Mouse (Mus musculus) right cerebral cortex, postnatal 10 days (tissue): ENCODE measurements at regions not wholly inside any gene's neighbourhood (a gene's known extent, or its start where the extent isn't known, plus 50 kb on each side); places are given as distances from the start of the nearest gene placed in this dataset.
A peak's percentile ranks its signal among the peaks of the same experiment; 100 is the strongest.

Source experiments
- DNase-seq, 2 experiments: peaks; one replicate each; pipeline ENCODE4 v3.0.0; 2021; ENCODE audit warnings: low spot score in 2 of 2

GRCm38 (mm10) chr3:15112177-15112838, 219.8 kb downstream of the Gm9733 start:
- no peak for DNase-seq

DNA sequence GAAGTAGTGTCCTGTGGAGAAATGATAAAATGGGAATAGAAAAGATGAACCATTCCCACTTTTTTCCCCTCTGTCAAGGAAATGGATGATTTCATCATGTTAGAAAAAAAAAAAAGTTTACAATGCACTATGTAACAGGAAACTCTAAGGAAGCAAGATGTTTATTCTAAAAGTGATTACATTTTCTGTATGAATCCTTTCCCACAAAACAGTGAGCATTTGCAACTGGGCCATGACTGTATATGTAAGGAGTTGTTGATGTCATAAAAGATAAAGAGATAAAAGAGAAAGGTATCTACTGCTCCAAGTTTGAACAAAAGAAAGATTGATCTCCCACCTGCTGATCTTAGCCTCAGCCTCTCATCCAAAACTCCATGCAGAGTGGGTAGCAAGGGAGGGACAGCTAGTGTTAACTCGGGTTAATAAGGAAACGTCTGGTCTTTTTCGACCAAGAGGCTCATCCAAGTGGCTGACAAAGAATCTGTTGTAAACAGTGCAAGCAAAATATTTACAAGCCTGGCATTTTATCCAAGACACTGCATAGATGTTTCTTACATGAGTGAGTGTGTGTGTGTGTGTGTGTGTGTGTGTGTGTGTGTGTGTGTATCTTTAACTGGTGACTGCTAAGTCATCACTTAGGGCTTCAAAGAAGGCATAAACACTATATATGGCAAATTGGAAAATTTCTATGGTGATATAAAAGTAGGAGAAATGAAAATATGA, 213.3 kb downstream of the Gm9733 start:
- no peak for DNase-seq

- no peak for DNase-seq
Measured at GRCm38 (mm10) chr3:15126736-15127135, 205.4 kb downstream of the Gm9733 start.

- DNase-seq, result no peak
Measured at GRCm38 (mm10) chr3:15128370-15128769, 203.7 kb downstream of the Gm9733 start.

- DNase-seq, result no peak
Measured at GRCm38 (mm10) chr3:15128960-15129359, 203.1 kb downstream of the Gm9733 start.

DNA sequence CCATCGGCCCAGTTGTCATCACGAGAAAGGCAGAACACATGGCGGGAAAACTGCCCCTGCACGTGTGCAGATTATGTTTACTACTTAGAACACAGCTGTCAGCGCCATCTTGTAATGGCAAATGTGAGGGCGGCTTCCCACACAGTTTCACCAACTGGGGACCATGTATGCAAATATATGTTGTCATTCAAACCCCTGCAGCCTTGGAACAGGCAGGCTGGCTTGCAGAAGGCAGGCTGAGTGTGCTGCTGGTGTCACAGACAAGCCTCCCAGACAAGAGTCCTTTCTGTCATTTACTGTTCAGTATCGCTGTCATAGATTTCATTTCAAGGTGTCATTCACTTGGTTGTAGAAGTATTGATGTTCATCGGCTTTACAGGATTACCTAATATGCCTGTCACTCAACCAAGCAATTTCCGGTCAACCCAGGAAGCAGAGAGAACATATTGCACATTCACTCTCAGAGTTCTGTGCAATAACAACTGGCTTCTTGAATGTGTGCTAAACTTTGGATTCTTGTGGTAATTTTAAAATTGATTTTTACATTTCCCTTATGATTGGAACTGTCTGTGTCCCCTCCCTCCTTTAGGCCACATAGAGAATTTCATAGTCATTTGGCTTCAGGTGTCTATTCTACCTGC, 202.3 kb downstream of the Gm9733 start:
- DNase-seq, result no peak

- no peak for DNase-seq
Measured at GRCm38 (mm10) chr3:15132136-15132535, 200.0 kb downstream of the Gm9733 start.

GRCm38 (mm10) chr3:15139550-15139949, 192.6 kb downstream of the Gm9733 start:
- DNase-seq, result no peak

GRCm38 (mm10) chr3:15153710-15154109, 178.4 kb downstream of the Gm9733 start:
- DNase-seq, result no peak

GRCm38 (mm10) chr3:15154153-15154552, 177.9 kb downstream of the Gm9733 start:
- DNase-seq, result peak; percentile 83 to 87

- DNase-seq, result peak in 1 of 2 experiments; percentile 25
Measured at GRCm38 (mm10) chr3:15156681-15157080, 175.4 kb downstream of the Gm9733 start.

GRCm38 (mm10) chr3:15157842-15158241, 174.3 kb downstream of the Gm9733 start:
- DNase-seq, result no peak

DNA sequence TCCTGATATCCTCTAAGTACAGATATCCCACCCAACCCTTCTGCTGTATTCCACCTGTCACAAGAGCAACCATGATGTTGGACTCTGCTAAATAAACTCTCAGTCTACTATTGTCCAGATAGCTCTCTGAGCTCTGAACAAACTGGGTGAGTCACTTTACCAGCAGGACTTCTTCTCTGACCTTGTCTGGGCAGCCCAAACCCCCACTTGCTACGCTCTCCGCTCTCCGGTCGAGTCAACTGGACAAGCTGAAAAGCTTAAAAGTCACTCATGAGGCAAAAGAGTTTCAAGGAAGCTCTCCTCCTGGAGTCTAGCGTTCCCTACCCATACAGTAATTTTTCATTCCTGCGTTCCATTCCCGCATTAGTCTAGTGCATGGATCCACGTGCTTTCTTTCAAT, 173.2 kb downstream of the Gm9733 start:
- DNase-seq, result no peak

DNA sequence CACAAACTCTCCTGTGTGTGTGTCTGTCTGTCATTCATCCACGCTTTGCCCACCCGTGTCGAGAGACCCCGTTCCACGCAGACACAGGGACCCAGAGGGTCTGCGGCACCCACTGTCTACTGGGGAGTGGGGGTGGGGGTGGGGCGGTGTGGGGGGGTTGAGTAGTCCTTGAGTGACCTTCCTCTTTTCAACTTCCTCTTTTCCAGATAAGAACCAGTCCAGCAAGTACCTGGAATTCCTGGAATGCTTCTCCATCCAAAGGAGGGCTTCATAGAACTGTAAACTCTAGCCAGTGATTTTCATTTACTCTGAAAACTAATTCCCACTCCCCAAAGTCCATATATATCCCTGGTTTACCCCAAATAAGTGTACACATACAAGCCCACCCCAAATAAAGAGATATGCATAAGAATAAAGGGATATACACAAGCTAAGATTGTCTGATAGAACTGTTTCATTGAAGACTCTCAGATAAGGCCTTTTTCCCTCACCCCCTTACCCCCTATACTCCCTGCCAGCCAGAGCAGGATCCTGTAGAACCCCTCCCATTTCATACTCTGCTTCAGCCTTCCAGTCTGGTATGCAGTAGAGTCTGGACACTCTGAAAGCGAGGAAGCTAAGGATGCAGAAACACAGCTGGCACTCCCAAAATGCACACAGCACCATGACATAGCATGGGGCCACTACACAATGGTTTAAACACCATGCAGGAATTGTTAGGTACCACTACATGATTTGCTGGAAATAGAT, 172.0 kb downstream of the Gm9733 start:
- no peak for DNase-seq

DNA sequence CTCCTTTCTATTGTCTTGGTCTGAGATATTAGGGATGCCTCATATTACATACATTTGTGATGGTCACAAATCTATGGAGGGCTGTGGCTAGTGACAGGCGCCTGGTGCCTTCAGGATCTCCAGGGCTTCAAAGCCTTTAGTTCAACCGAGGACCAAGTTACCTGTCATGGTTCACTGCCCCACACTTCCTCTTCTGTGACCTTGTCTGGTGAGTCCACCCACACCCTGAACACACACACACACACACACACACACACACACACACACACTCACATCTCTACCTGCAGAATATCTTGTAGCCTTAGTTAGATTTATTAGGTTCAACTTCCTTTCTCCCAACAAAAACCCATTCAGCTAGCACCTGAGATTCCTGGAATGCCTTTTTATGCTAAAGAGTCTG, 156.3 kb downstream of the Gm9733 start:
- DNase-seq, result no peak

DNA sequence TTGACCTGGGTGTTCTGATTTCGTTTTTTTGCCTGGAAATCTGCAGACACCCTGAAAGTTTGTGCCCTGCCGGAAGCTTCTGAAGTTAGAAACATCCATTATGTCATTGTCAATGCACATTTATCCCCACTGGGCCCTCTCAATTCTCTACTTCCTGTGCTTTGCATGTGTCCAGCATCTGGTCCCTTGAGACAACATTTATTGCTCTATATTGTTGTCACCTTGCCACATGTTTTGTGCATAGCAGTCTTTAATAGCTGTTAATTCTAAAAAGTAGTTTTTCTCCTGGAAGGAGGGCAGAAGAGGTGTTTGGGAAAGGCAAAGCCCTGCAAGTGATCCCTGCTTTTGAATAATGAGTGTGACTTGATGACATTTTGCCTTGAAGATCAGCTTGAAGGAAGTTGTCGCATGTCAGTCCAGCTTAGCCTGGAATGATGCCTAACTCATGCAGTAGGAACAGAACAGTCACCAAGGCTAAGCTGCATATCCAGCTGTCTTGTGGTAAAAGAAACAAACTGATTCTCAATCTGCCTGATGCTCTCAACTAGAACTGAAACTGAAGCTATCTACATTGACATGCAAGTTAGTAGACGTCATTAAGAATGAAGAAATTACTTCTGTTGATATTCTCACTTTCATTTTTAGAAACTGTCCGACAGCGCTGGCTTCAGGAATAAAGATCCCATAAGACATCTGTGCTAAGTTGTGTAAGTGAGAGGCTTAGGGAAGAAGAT, 152.9 kb downstream of the Gm9733 start:
- DNase-seq, result no peak

GRCm38 (mm10) chr3:15181111-15181510, 151.0 kb downstream of the Gm9733 start:
- DNase-seq, result no peak

DNA sequence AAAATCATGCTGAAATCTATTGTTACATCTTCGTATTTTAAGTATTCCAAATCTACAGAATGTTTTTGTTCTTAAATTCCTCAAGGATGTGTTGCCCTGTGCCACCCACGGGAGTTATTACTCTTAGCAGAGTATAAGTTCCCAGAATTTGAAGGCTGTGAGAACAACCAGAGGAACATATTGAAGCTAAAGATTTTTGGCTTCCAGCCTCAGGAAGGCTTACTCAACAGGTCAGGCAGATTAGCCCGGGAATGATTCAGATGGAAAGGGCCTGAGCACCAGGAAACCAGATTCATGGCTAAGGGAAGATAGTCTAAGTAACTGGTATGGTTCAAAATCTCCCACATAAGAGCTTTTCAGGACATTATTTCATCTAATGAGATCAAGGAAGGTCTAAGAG, 145.4 kb downstream of the Gm9733 start:
- no peak for DNase-seq

DNA sequence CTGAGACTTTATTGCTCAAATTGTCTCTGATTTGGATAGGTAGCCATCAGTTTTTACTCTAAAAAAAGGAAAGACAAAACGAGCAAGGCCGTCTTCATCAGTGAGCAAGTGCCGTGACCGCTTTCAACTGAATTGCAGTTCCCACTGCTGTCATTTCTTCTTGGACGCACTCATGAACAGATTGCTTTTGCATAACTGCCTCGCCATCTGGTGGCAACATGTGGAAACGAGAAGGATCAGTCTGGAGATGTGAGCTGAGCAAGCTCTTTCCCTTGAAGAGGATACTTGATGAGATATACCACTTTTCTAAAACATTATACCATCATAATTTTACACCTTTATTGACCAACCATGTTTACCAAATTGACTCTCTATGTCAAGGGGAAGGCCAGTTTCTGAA, 137.7 kb downstream of the Gm9733 start:
- DNase-seq, result peak; percentile 86 to 91

DNA sequence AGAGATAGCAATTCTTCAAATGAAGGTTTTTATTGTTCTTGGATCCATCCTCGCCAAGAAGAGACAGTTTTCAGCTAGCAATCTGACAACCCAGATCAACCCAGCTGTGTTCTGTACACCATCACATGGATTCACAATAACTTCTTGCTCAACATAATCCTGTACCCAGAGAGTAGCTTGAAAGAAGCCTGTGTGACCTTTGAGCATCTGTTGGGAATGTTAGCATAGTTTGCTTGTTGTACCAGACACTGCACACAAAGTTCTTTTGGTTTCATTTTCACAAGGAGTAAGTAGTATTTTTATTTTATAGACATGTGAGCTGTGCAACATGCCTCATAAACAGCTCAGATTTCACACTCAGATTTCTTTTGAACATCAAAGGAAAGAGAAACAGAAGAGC, 136.0 kb downstream of the Gm9733 start:
- DNase-seq, result no peak

GRCm38 (mm10) chr3:15198086-15198485, 134.0 kb downstream of the Gm9733 start:
- no peak for DNase-seq

DNA sequence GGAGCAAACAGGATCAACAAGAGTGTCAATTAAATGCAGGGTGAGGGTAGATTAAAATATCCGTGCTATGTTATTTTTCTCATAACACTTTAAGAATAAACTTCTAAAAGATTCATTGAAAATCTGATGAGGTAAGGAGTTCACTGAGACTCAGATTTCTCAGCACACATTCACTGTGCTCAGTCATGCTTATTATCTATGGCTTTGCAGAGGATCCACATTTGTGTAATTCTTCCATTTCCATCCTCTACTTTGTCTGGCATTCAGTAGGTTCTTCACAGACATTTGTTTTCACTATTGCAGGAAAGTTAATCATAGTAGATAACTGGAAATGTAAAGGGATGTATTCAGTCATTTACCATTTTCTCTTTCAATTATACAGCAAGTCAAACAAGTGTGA, 131.8 kb downstream of the Gm9733 start:
- no peak for DNase-seq
